Mouse (Mus musculus): ENCODE results near the gene Pla1a.

GRCm38 (mm10) chr16:38346529-38347325 is 86.2 kb downstream of the Pla1a start, which contains the start of the genes Cox17 and Gm21987:
- TF ChIP-seq FLI1 (IDR thresholded peaks at IDR 0.05; ENCODE audit: low read length): 0 out of 2 replicates have a peak, but pooled peaks have one; percentile 35
- TF ChIP-seq GATA1 (IDR thresholded peaks at IDR 0.05; ENCODE audit: borderline replicate concordance, low read length): no peak
